Mouse (Mus musculus) limb, embryonic 14.5 days (tissue): Measurements from ENCODE around the gene Rps6kb1. TPM values are rescaled to one million over a fixed set of nuclear protein-coding genes. Genes with fewer than 3 reads are reported as not detected.

Source experiments
- ATAC-seq: fragments of 200-750 bp; cut with Nextera tagmentation; 2 replicates; pipeline ENCODE4 v1.8.0; 2017; ENCODE audit warnings: low read depth, moderate number of reproducible peaks, moderate TSS enrichment; ENCODE audit not compliant: low FRiP score
- DNase-seq: peaks from one replicate; pipeline ENCODE4 v3.0.0-alpha.2; 2015; ENCODE audit warnings: low spot score
- H3K27ac ChIP-seq: fragments of 300-500 bp; sonication (generic); replicated peaks from 2 replicates; pipeline ENCODE4 v1.5.1; 2014; ENCODE audit warnings: low read depth, mild to moderate bottlenecking, low read length, moderate library complexity, mixed read lengths
- H3K27me3 ChIP-seq: fragments of 300-500 bp; sonication (generic); 2 replicates; pipeline ENCODE4 v1.6.1; 2014; ENCODE audit warnings: low read length, mixed read lengths; ENCODE audit not compliant: control insufficient read depth, insufficient read depth
- H3K36me3 ChIP-seq: fragments of 300-500 bp; sonication (generic); 2 replicates; pipeline ENCODE4 v1.6.1; 2014; ENCODE audit warnings: mild to moderate bottlenecking, low read length, moderate library complexity, mixed read lengths; ENCODE audit not compliant: control insufficient read depth, insufficient read depth
- H3K4me1 ChIP-seq: fragments of 300-500 bp; sonication (generic); 2 replicates; pipeline ENCODE4 v1.6.1; 2014; ENCODE audit warnings: antibody characterized with exemption, low read length, mixed read lengths; ENCODE audit not compliant: control insufficient read depth, insufficient read depth
- H3K4me2 ChIP-seq: fragments of 300-500 bp; sonication (generic); replicated peaks from 2 replicates; pipeline ENCODE4 v1.6.1; 2014; ENCODE audit warnings: low read depth, mild to moderate bottlenecking, low read length, moderate library complexity; ENCODE audit not compliant: severe bottlenecking
- H3K4me3 ChIP-seq: fragments of 300-500 bp; sonication (generic); replicated peaks from 2 replicates; pipeline ENCODE4 v1.5.1; 2014; ENCODE audit warnings: low read length
- H3K9ac ChIP-seq: fragments of 300-500 bp; sonication (generic); 2 replicates; pipeline ENCODE4 v1.6.1; 2014; ENCODE audit warnings: mild to moderate bottlenecking, low read depth, low read length, moderate library complexity; ENCODE audit not compliant: severe bottlenecking
- H3K9me3 ChIP-seq: fragments of 300-500 bp; sonication (generic); 2 replicates; pipeline ENCODE4 v1.6.1; 2016; ENCODE audit warnings: low read length; ENCODE audit not compliant: control insufficient read depth
- POLR2A ChIP-seq: fragments of 200-500 bp; IDR thresholded peaks from 2 replicates; pipeline ENCODE4 v1.8.0; 2012; ENCODE audit warnings: inconsistent platforms, mild to moderate bottlenecking, moderate library complexity, borderline replicate concordance; ENCODE audit not compliant: insufficient read depth, insufficient read length; ENCODE audit errors: extremely low read depth
- WGBS: fragments of 180-500 bp; shearing (Covaris S2); extraction: QIAGEN DNeasy Blood & Tissue Kit; methylation state at CpG from one replicate; pipeline ENCODE4 v1.1.7; 2014; 5-methylcytosine and 5-hydroxymethylcytosine counted together
- polyA plus RNA-seq, 2 experiments: library from polyadenylated mRNA; depleted of rRNA in 1 of 2; stranded (reverse) in 1 of 2; unstranded in 1 of 2; fragments of >200 nt; fragmentation: Nextera tagmentation in 1 of 2; extraction: Ambion mirVana in 1 of 2; gene quantifications; 2 replicates each; pipeline versions ENCODE4 v1.2.1 to v1.2.3; 2012 to 2014

The Rps6kb1 gene
- polyA plus RNA-seq, 2 experiments = 33.5 to 59.4 TPM

GRCm38 (mm10) chr11:86575632-86576378 is 31.2 kb upstream of the Rps6kb1 start:
- H3K27ac ChIP-seq = no peak overlapping the region
- WGBS = 68% methylated on average over 7 of the region's 7 CpGs
- DNase-seq = no peak

GRCm38 (mm10) chr11:86574408-86574807 is 29.8 kb upstream of the Rps6kb1 start:
- Histone ChIP-seq H3K4me1 (peaks cover 20% of the 10 kb centered on the region), H3K9ac (no peak overlapping the region), H3K27ac (no peak overlapping the region), H3K4me3 (no peak overlapping the region), H3K27me3 (no peaks in the 10 kb centered on the region), H3K36me3 (no peaks in the 10 kb centered on the region), H3K9me3 (no peaks in the 10 kb centered on the region), H3K4me2 (no peak overlapping the region)
- no peak for TF ChIP-seq POLR2A
- WGBS = 63% methylated on average over 2 of the region's 2 CpGs
- no peak for DNase-seq
- ATAC-seq = no peak

More at GRCm38 (mm10) chr11:86575632-86576378, 31.2 kb upstream of the Rps6kb1 start:
- no peak for TF ChIP-seq POLR2A
- Histone ChIP-seq H3K4me2 (no peak overlapping the region), H3K27me3 (no peaks in the 10 kb centered on the region), H3K9ac (no peak overlapping the region), H3K4me3 (no peak overlapping the region), H3K4me1 (peaks cover 17% of the 10 kb centered on the region), H3K9me3 (no peaks in the 10 kb centered on the region), H3K36me3 (no peaks in the 10 kb centered on the region)
- ATAC-seq = no peak

GRCm38 (mm10) chr11:86573646-86574231 is 29.1 kb upstream of the Rps6kb1 start:
- DNase-seq (no peak), ATAC-seq (no peak)
- Histone ChIP-seq H3K27ac (no peak overlapping the region), H3K9me3 (no peaks in the 10 kb centered on the region), H3K36me3 (no peaks in the 10 kb centered on the region), H3K4me2 (no peak overlapping the region), H3K9ac (no peak overlapping the region), H3K27me3 (no peaks in the 10 kb centered on the region), H3K4me1 (peaks cover 20% of the 10 kb centered on the region), H3K4me3 (no peak overlapping the region)
- WGBS = 79% methylated on average over 6 of the region's 6 CpGs
- TF ChIP-seq POLR2A = no peak

- Histone ChIP-seq H3K4me1 (peaks cover 20% of the 10 kb centered on the region), H3K9ac (no peak overlapping the region), H3K27me3 (no peaks in the 10 kb centered on the region), H3K9me3 (no peaks in the 10 kb centered on the region), H3K4me3 (no peak overlapping the region), H3K36me3 (no peaks in the 10 kb centered on the region; the same call in 1 of the 2 replicates), H3K27ac (no peak overlapping the region), H3K4me2 (no peak overlapping the region)
- DNase-seq (no peak), ATAC-seq (no peak)
- no peak for TF ChIP-seq POLR2A
- WGBS = 62% methylated on average over 2 of the region's 2 CpGs
Observed at GRCm38 (mm10) chr11:86572623-86573022, 28.0 kb upstream of the Rps6kb1 start.

DNA sequence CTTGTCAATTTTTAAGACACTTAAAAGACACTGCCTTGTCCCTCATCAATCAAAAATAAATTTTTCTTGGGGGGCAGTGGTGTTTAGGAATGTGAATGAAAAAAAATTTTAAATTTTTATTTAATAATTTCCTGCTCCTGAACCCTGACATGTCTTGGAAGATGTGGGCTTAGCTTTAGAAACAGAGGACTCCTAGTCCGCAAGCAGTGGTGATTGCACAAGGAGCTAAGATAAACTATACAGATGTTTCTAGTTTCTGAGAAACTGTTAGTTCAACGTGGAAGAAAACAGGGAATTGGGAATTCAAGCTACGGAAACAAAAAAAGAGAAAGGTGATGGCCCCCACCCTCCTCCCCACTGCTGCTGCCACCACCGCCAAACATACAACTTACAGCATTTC is 27.3 kb upstream of the Rps6kb1 start:
- no peak for ATAC-seq
- Histone ChIP-seq H3K9me3 (no peaks in the 10 kb centered on the region), H3K9ac (no peak overlapping the region), H3K27ac (peak overlapping the region; percentile 90), H3K4me1 (peaks cover 20% of the 10 kb centered on the region), H3K27me3 (no peaks in the 10 kb centered on the region), H3K36me3 (no peaks in the 10 kb centered on the region; the same call in 1 of the 2 replicates), H3K4me2 (no peak overlapping the region), H3K4me3 (no peak overlapping the region)
- WGBS = 40% methylated on average over 4 of the region's 4 CpGs
- DNase-seq = no peak
- TF ChIP-seq POLR2A = no peak
